Mouse (Mus musculus) layer of hippocampus, postnatal 25 days (tissue): ENCODE measurements at regions not wholly inside any gene's neighbourhood (a gene's known extent, or its start where the extent isn't known, plus 50 kb on each side); places are given as distances from the start of the nearest gene placed in this dataset.
"Not testable (repeated sequence)": the region's sequence is repeated elsewhere in the genome, so short reads cannot be mapped to it uniquely, and the experiment has no call there.

Experiments used
- DNase-seq, 2 experiments: peaks; one replicate each; pipeline ENCODE4 v3.0.0; 2022; ENCODE audit warnings: mixed read lengths in 2 of 2, low spot score in 1 of 2; ENCODE audit errors: extremely low spot score in 1 of 2

- no peak for DNase-seq
Observed at GRCm38 (mm10) chr16:12516834-12517685, 533.1 kb downstream of the Shisa9 start.

- DNase-seq = no peak
Observed at GRCm38 (mm10) chr16:12518264-12518663, 534.4 kb downstream of the Shisa9 start.

GRCm38 (mm10) chr16:12521711-12522476, 538.0 kb downstream of the Shisa9 start:
- no peak for DNase-seq

DNA sequence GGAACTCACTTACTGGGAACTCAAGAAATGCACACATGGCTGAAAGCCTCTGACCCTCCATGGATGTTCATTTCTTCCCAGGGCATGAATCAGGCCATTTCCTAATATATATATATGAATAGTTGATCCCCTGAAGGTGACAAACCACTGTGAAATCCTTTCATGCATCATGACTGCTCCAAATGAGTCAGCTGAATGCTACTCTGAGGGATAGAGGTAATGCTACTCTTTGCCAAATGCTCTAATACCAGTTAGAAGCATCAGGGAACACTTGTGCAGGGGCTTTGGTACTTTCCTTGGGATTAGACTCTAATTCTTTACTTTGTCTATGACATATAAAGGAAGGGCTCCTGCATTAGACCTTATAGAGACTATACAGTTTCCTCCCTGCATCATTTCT, 561.0 kb upstream of the Ercc4 start:
- DNase-seq = no peak

DNA sequence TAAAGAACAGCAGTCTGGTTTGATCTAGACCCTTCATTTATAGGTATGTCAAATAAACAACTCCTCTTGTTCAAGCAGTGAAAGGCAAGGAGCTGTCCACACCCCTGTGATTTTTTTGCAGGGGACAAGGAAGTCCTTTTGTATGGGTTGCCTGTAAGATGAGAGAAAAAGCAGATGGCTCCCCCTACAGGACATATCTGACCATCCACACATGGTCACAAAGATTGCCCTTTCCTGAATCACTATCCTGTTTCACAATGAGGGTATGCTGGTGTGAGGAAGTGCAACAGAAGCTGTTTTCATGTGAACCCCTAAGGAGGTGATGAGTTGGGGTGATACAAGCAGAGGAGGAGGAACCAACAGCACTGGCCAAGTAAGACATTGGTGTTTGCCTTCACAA, 520.6 kb upstream of the Ercc4 start:
- no peak for DNase-seq

DNA sequence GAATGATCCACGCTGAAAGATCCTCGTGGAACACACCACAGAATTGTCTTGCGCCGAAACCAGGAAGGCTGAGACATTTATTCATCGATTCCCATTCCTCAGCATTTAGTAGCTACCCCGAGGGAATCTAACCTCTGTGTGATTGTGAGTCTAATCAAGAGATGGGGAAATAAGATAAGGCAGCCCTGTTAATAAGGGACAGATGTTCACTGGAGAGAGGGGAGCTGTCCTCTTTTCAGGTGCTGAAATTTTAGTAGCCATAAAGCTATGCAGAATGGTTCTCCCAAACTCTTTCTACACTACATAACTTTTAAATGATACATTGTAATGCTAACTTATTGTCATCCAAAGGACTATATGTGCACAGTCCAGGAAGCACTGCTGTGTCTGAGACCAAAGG, 501.2 kb upstream of the Ercc4 start:
- no peak for DNase-seq

GRCm38 (mm10) chr16:12611106-12611505, 498.4 kb upstream of the Ercc4 start:
- no peak for DNase-seq

DNA sequence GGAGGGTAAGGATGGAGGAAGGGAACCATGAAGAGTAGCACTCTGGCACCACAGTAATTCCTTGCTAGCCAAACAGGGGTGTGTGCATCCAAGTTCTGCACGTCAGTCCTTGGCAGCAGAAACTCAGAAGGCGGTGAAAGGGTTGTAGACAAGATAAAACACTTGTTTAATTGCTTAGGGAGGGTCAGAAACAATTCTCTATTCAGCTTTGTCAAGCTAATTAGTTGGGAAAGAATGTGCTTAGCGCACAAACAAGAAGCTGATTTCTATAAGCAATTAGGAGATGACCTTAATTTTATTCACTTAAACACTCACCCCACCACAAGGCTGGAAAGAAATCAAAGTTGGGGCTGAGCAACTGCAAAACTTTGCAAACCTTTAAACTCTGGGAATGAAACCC, 491.7 kb upstream of the Ercc4 start:
- no peak for DNase-seq

GRCm38 (mm10) chr16:12632533-12632932, 477.0 kb upstream of the Ercc4 start:
- no peak for DNase-seq

- peak in 1 of 2 experiments; percentile 12 for DNase-seq
Observed at GRCm38 (mm10) chr16:12638971-12639640, 470.4 kb upstream of the Ercc4 start.

DNA sequence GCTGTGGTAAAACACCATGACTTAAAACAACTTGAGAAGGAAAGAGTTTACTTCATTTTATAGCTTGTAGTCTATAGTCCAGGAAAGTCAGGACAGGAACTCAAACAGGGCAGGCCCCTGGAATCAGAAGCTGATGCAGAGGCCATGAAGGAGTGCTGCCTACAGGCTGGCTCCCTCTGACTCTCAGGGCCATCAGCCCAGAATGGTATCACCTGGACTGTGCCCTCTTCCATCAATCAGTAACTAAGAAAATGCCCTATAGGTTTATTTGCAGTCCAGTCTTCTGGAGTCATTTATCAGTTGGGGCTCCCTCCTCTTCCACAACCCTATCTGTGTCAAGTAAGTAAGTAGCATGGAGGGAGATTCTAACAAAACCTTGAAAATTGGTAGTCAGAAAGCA, 466.4 kb upstream of the Ercc4 start:
- DNase-seq = no peak

- DNase-seq = no peak
Observed at GRCm38 (mm10) chr16:12644621-12645020, 464.9 kb upstream of the Ercc4 start.

- DNase-seq = no peak
Observed at GRCm38 (mm10) chr16:12652180-12652579, 457.3 kb upstream of the Ercc4 start.

- not testable (repeated sequence) for DNase-seq
Observed at GRCm38 (mm10) chr16:12673656-12674055, 435.8 kb upstream of the Ercc4 start.

GRCm38 (mm10) chr16:12681474-12681873, 428.0 kb upstream of the Ercc4 start:
- no peak for DNase-seq

- no peak for DNase-seq
Observed at GRCm38 (mm10) chr16:12685816-12686215, 423.7 kb upstream of the Ercc4 start.

DNA sequence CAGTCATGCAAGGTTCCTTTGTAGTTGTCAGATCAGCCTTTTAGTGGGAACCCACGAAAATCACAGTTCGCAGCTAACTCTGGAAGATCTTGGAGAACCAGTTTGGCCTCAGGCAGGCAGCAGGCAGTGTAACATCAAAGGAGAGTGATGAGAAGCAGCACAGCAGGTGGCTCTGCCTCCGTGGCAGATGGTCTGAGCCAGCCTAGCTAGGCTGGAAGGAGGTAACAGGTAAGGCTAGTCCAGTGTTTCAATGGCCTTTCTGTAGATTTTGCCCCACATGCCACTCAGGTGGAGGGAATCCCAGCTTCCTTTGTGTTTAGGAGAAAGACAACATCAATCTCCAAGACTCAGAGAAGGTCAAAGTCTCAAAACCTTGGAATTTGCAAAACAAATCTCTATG, 417.7 kb upstream of the Ercc4 start:
- DNase-seq = no peak

GRCm38 (mm10) chr16:12692739-12693292, 416.7 kb upstream of the Ercc4 start:
- DNase-seq = no peak

DNA sequence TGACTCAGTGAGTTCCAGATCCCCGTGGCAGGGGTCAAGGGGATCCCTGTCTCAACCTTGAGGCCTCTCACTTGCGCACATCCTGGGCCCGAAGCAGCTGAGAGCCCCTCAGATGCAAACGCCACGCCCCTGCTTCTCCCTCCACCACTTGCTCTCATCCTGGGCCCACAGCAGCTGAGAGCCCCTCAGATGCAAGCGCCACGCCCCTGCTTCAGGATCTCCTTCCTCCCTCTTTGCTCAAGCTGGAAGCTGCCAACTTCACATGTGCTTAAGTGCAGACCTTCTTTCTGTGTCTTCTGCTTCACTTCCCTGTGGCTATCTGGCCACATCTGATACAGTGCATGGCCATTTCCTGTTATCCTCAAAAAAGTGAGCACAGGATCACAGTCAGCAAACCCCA, 416.1 kb upstream of the Ercc4 start:
- no peak for DNase-seq

GRCm38 (mm10) chr16:12694646-12695045, 414.8 kb upstream of the Ercc4 start:
- DNase-seq = no peak
